Mouse (Mus musculus): ENCODE measurements around the gene Ifit2.

- TF ChIP-seq CTCF (IDR thresholded peaks at IDR 0.05; ENCODE audit: low read depth, low read length) (no peak), GATA2 (IDR thresholded peaks at IDR 0.05; ENCODE audit: borderline replicate concordance, low read depth, low read length) (no peak), POLR2AphosphoS5 (IDR thresholded peaks at IDR 0.05; ENCODE audit: insufficient replicate concordance, low read depth, low read length) (no peak), TAL1 (conservative IDR thresholded peaks at IDR 0.05; ENCODE audit: low read depth, low read length) (no peak), GATA1 (IDR thresholded peaks at IDR 0.05; ENCODE audit: borderline replicate concordance, low read length) (no peak)
Observed at GRCm38 (mm10) chr19:34526941-34527682, 23.4 kb upstream of the Ifit2 start, which contains the start of gene Lipa.
